Mouse (Mus musculus) lung, embryonic 14.5 days (tissue): ENCODE measurements around the gene Ankrd17. TPM values are rescaled to one million over a fixed set of nuclear protein-coding genes. Genes with fewer than 3 reads are reported as not detected.

Source experiments
- ATAC-seq: fragments of 200-750 bp; cut with Nextera tagmentation; 2 replicates; pipeline ENCODE4 v1.8.0; 2017; ENCODE audit warnings: mild to moderate bottlenecking, moderate TSS enrichment, moderate library complexity; ENCODE audit not compliant: insufficient read depth
- DNase-seq: peaks from one replicate; pipeline ENCODE4 v3.0.0-alpha.2; 2015
- H3K27ac ChIP-seq: fragments of 300-500 bp; sonication (generic); 2 replicates; pipeline ENCODE4 v1.5.1; 2014; ENCODE audit warnings: low read depth, mild to moderate bottlenecking, moderate library complexity
- H3K27me3 ChIP-seq: fragments of 300-500 bp; sonication (generic); 2 replicates; pipeline ENCODE4 v1.6.1; 2014; ENCODE audit warnings: low read length, control low read depth; ENCODE audit not compliant: insufficient read depth
- H3K36me3 ChIP-seq: fragments of 300-500 bp; sonication (generic); 2 replicates; pipeline ENCODE4 v1.6.1; 2014; ENCODE audit warnings: control low read depth; ENCODE audit not compliant: insufficient read depth
- H3K4me1 ChIP-seq: fragments of 300-500 bp; sonication (generic); 2 replicates; pipeline ENCODE4 v1.6.1; 2014; ENCODE audit warnings: antibody characterized with exemption, control low read depth; ENCODE audit not compliant: insufficient read depth
- H3K4me2 ChIP-seq: fragments of 300-500 bp; sonication (generic); 2 replicates; pipeline ENCODE4 v1.6.1; 2014; ENCODE audit warnings: mild to moderate bottlenecking
- H3K4me3 ChIP-seq: fragments of 300-500 bp; sonication (generic); 2 replicates; pipeline ENCODE4 v1.5.1; 2014; ENCODE audit warnings: low read depth, low read length
- H3K9ac ChIP-seq: fragments of 300-500 bp; sonication (generic); 2 replicates; pipeline ENCODE4 v1.6.1; 2014
- H3K9me3 ChIP-seq: fragments of 300-500 bp; sonication (generic); 2 replicates; pipeline ENCODE4 v1.6.1; 2016; ENCODE audit warnings: low read depth, low read length, control low read depth
- CTCF ChIP-seq: IDR thresholded peaks from 2 replicates; pipeline ENCODE4 v1.5.1; 2016; ENCODE audit warnings: antibody characterized with exemption, low read depth
- WGBS: fragments of 180-500 bp; shearing (Covaris S2); extraction: QIAGEN DNeasy Blood & Tissue Kit; methylation state at CpG from one replicate; pipeline ENCODE4 v1.1.7; 2014; 5-methylcytosine and 5-hydroxymethylcytosine counted together
- polyA plus RNA-seq: library from polyadenylated mRNA; unstranded; fragments of >200 nt; fragmentation: Nextera tagmentation; extraction: Ambion mirVana; gene quantifications from 2 replicates; pipeline ENCODE4 v1.2.1, GENCODE M21; 2014

Ankrd17 gene
- polyA plus RNA-seq, 1 experiment from 2014 or later, result 32.9 TPM

DNA sequence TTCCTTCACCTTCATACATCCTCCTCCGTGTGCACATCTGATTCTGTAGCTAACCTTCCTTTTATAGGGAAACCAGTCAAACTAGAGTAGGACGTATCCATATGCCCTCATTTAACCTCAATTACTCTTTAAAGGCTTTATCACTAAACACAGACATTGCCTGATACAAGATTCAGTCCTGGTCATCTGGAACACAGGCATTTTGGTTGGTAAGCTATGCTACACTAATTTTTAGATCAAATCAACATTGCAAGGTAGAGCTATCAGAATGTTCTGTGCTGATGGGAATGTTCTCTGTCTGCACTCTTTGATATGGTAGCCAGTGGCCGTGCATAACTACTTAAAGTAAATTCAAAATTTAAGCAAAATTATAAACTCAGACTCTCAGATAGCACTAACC lies 10.6 kb downstream of the Ankrd17 start:
- H3K4me2 ChIP-seq, result no peak overlapping the region
- no peak for ATAC-seq
- TF ChIP-seq CTCF, result no peak
- no peak overlapping the region for H3K27ac ChIP-seq
- DNase-seq, result no peak
- no peak overlapping the region for H3K4me3 ChIP-seq
- H3K4me1 ChIP-seq, result no peaks in the 10 kb centered on the region
- H3K9me3 ChIP-seq, result no peaks in the 10 kb centered on the region
- no peak overlapping the region for H3K9ac ChIP-seq
- 82% methylated on average over 3 of the region's 3 CpGs for WGBS
- no peaks in the 10 kb centered on the region for H3K27me3 ChIP-seq
- peaks cover 21% of the 10 kb centered on the region; the same call in 1 of the 2 replicates for H3K36me3 ChIP-seq

DNA sequence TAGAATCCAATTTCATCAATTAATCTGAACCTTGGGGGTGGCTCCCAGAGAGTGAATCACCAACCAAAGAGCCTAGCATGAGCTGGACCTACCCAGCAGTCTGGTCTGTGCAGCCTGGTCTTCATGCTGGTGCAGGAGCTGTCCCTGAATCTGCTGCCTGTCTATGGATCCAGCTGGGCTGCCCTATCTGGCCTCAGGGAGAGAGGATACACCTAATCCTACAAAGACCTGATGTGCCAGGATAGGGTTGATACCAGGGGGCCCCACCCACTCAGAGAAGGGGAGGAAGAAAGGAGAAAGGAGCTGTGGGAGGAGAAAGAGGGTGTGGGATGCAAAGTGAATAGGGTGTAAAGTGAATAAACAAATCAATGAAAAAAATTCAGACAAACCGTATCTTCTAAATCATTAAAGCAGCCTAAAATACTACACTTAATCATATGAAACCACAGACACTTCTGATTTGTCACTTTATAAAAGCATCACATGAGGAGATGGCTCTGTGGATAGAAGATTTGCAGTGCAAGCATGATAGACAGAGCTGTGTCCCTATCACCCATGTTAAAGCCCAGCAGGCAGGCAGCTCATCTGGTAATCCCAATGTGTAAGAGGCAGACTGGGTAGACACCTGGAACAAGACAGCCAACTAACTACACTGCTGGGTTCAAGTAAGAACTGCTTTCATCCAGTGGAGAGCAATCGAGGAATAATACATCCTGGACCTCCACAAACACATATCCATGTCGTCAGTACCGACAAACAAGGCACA lies 12.6 kb downstream of the Ankrd17 start:
- no peak overlapping the region for H3K4me2 ChIP-seq
- no peak for DNase-seq
- H3K9me3 ChIP-seq, result no peaks in the 10 kb centered on the region
- no peak overlapping the region for H3K27ac ChIP-seq
- peaks cover 16% of the 10 kb centered on the region; the same call in 1 of the 2 replicates for H3K36me3 ChIP-seq
- no peak overlapping the region for H3K9ac ChIP-seq
- ATAC-seq, result no peak
- H3K4me3 ChIP-seq, result no peak overlapping the region
- no peak for TF ChIP-seq CTCF
- H3K4me1 ChIP-seq, result no peaks in the 10 kb centered on the region
- H3K27me3 ChIP-seq, result no peaks in the 10 kb centered on the region
- 86% methylated on average over 4 of the region's 4 CpGs for WGBS

DNA sequence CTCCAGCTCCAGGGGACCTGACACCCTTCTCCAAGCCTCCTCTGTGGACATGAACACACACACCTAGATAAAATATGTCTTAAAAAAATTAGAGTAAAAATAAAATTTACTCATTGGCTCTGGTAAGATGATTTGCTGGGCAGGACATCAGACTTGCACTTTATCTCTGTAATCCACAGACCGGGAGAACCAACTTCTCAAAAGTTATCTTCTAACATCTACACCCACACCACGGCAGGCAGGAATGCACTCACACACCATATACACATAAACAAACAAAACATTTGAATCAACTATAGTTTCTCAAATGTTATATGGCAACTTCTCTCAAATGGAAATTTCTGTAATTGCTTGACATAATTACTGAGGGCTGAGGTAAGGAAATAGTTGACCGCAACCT lies 19.5 kb downstream of the Ankrd17 start:
- no peak overlapping the region for H3K4me3 ChIP-seq
- H3K9me3 ChIP-seq, result no peaks in the 10 kb centered on the region
- no peak for DNase-seq
- no peak overlapping the region for H3K27ac ChIP-seq
- 87% methylated on average over 3 of the region's 3 CpGs for WGBS
- TF ChIP-seq CTCF, result no peak
- no peaks in the 10 kb centered on the region for H3K4me1 ChIP-seq
- H3K4me2 ChIP-seq, result no peak overlapping the region
- ATAC-seq, result no peak
- H3K36me3 ChIP-seq, result no peaks in the 10 kb centered on the region
- no peak overlapping the region for H3K9ac ChIP-seq
- no peaks in the 10 kb centered on the region for H3K27me3 ChIP-seq

DNA sequence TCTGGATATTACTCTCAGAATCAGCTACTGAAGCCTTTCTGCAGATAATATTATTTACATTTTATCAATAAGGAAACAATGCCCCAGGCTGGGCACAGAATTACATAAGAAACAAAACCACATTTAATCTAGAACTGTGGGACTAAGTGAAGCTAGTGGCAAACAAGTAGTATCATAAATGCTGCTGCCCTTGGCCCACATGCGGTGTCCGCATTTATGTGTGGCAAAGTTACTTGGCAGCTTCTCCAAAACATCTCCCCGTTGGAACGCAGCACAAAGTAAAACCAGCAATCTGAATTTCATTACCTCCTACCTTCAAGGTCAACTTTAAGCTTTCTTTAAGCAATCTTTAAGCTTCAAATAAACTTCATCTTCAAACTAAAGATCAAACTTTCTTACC lies 25.5 kb downstream of the Ankrd17 start:
- H3K27me3 ChIP-seq, result no peaks in the 10 kb centered on the region
- no peak for TF ChIP-seq CTCF
- no peak overlapping the region for H3K4me2 ChIP-seq
- no peaks in the 10 kb centered on the region for H3K36me3 ChIP-seq
- DNase-seq, result no peak
- ATAC-seq, result no peak
- no peak overlapping the region for H3K27ac ChIP-seq
- no peak overlapping the region for H3K4me3 ChIP-seq
- H3K9ac ChIP-seq, result no peak overlapping the region
- 78% methylated on average over 4 of the region's 4 CpGs for WGBS
- H3K9me3 ChIP-seq, result no peaks in the 10 kb centered on the region
- H3K4me1 ChIP-seq, result peaks cover 2% of the 10 kb centered on the region; the same call in 1 of the 2 replicates

DNA sequence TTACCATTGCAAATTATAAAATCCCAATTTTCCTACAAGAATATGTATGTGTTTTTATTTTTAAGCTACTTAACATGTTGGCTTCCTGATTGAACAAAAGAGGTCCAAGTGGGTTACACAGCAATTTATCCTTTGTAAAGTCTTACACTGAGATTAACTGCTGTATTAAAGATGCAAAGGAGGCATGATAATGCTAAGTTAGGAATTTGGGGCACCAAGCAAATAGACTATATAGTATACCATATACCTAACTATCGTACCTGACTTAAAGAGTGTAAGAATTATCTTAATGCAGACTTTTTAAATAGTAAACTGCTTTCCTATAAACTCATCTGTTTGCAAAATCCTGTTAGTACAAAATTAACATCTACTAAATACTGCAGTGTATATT lies 26.4 kb downstream of the Ankrd17 start:
- H3K4me3 ChIP-seq, result peak overlapping the region; percentile 11; the same call in 1 of the 2 replicates
- H3K27ac ChIP-seq, result 0 out of 2 replicates have a peak overlapping the region, but pooled peaks have one; percentile 43
- ATAC-seq (no peak), DNase-seq (no peak)
- no peaks in the 10 kb centered on the region for H3K27me3 ChIP-seq
- no peak for TF ChIP-seq CTCF
- peak overlapping the region; percentile 42; the same call in 1 of the 2 replicates for H3K4me2 ChIP-seq
- no peaks in the 10 kb centered on the region for H3K36me3 ChIP-seq
- peaks cover 2% of the 10 kb centered on the region; the same call in 1 of the 2 replicates for H3K4me1 ChIP-seq
- H3K9me3 ChIP-seq, result no peaks in the 10 kb centered on the region
- WGBS, result 98% methylated on average over 1 of the region's 1 CpGs
- H3K9ac ChIP-seq, result no peak overlapping the region

DNA sequence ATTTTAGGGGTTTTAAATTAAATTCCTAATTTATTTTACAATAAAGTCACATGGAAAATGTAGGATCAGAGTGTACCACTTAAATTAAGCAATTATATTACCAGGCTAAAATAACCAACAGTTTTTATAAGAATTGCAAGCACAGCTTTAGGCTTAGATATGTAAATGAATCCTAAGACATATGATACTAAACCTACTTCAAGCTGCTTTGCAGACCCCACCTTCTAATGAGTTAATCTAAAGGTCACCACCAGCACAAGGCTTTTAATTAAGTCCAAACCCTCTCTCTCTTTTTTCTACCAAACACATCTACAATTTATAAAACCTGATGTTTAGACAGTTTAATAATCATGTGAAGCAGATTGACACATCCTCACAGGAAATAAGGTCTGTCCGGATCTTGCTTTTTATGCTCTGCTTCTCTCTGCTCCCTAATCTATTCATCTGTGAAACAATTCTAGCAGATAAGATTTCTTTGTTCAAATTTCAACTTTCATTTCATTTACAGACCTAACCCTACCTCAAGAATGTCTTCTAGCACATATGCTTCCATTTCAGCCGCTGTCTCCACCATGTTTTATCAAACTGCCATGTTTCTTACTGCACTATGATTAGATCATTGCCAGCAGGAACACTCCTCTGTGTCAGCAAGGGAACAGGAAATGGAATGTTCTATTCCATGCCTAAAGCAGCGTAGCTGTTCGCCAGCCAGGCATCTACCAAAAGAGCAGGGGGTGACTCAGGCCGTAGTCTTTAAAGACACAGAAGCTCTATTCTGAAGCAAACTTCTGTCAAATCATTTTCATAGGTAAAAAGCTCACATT lies 27.0 kb downstream of the Ankrd17 start:
- Histone ChIP-seq H3K9me3 (no peaks in the 10 kb centered on the region), H3K27me3 (no peaks in the 10 kb centered on the region), H3K4me3 (peak overlapping the region; percentile 11; the same call in 1 of the 2 replicates), H3K4me2 (peak overlapping the region; percentile 42), H3K4me1 (peaks cover 2% of the 10 kb centered on the region; the same call in 1 of the 2 replicates), H3K9ac (no peak overlapping the region), H3K27ac (0 out of 2 replicates have a peak overlapping the region, but pooled peaks have one; percentile 43), H3K36me3 (no peaks in the 10 kb centered on the region)
- ATAC-seq, result peak; percentile 82; the same call in 1 of the 2 replicates
- no peak for TF ChIP-seq CTCF
- DNase-seq, result peak; percentile 80
- WGBS, result 34% methylated on average over 5 of the region's 5 CpGs
